Mouse (Mus musculus) MEL (cell line): ENCODE results near the gene Irak2. TPM values are rescaled to one million over a fixed set of nuclear protein-coding genes. Genes with fewer than 3 reads are reported as not detected.

ENCODE experiments used
- DNase-seq: peaks from one replicate; pipeline ENCODE4 v3.0.0; 2011; ENCODE audit warnings: low read depth, low spot score
- H3K27ac ChIP-seq: 2 replicates; pipeline ENCODE4 v1.5.1; 2012; ENCODE audit warnings: low read depth, mild to moderate bottlenecking, control low read depth, low read length, moderate library complexity; ENCODE audit not compliant: control insufficient read depth
- H3K27me3 ChIP-seq, 2 experiments: fragments of 150-350 bp in 1 of 2; sonication (generic) in 1 of 2; 2 replicates each; pipeline ENCODE4 v1.6.1; 2012; ENCODE audit warnings: low read length in 2 of 2, mild to moderate bottlenecking in 2 of 2, improper control_type of control experiment in 1 of 2, moderate library complexity in 1 of 2; ENCODE audit not compliant: insufficient read depth in 2 of 2, control insufficient read depth in 1 of 2
- H3K36me3 ChIP-seq, 2 experiments: 2 replicates each; pipeline ENCODE4 v1.6.1; 2012 to 2014; ENCODE audit warnings: low read length in 2 of 2, improper control_type of control experiment in 1 of 2, inconsistent platforms in 1 of 2, mild to moderate bottlenecking in 1 of 2; ENCODE audit not compliant: insufficient read depth in 2 of 2, control insufficient read depth in 1 of 2
- H3K4me1 ChIP-seq, 2 experiments: fragments of 150-350 bp in 1 of 2; sonication (generic) in 1 of 2; 2 replicates each; pipeline ENCODE4 v1.6.1; 2012; ENCODE audit warnings: low read length in 2 of 2, improper control_type of control experiment in 1 of 2, mild to moderate bottlenecking in 1 of 2; ENCODE audit not compliant: insufficient read depth in 2 of 2, control insufficient read depth in 1 of 2
- H3K4me3 ChIP-seq, 2 experiments: fragments of 150-350 bp in 1 of 2; sonication (generic) in 1 of 2; 2 replicates each; pipeline ENCODE4 v1.5.1; 2012; ENCODE audit warnings: low read depth in 2 of 2, low read length in 2 of 2, mild to moderate bottlenecking in 2 of 2, moderate library complexity in 2 of 2, control low read depth in 1 of 2, improper control_type of control experiment in 1 of 2; ENCODE audit not compliant: control insufficient read depth in 1 of 2, insufficient read depth in 1 of 2
- H3K79me2 ChIP-seq: 2 replicates; pipeline ENCODE4 v1.6.1; 2012; ENCODE audit warnings: mild to moderate bottlenecking, low read length, moderate library complexity; ENCODE audit not compliant: control insufficient read depth, poor library complexity, insufficient read depth
- H3K9ac ChIP-seq: 2 replicates; pipeline ENCODE4 v1.6.1; 2012; ENCODE audit warnings: low read depth, mild to moderate bottlenecking, control low read depth, low read length, moderate library complexity; ENCODE audit not compliant: control insufficient read depth, poor library complexity, severe bottlenecking
- H3K9me3 ChIP-seq: fragments of 150-350 bp; sonication (generic); replicated peaks from 2 replicates; pipeline ENCODE4 v1.6.1; 2012; ENCODE audit warnings: mild to moderate bottlenecking, low read length, improper control_type of control experiment, moderate library complexity; ENCODE audit not compliant: insufficient read depth
- BHLHE40 ChIP-seq: IDR thresholded peaks from 2 replicates; pipeline ENCODE4 v1.6.1; 2012; ENCODE audit warnings: low read depth, mild to moderate bottlenecking, inconsistent platforms, low read length, improper control_type of control experiment, borderline replicate concordance
- CHD1 ChIP-seq: IDR thresholded peaks from 2 replicates; pipeline ENCODE4 v1.6.1; 2012; ENCODE audit warnings: low read depth, mild to moderate bottlenecking, inconsistent platforms, low read length, improper control_type of control experiment
- CHD2 ChIP-seq: IDR thresholded peaks from 2 replicates; pipeline ENCODE4 v1.6.1; 2011; ENCODE audit warnings: low read length, improper control_type of control experiment
- CTCF ChIP-seq, 3 experiments: IDR thresholded peaks in 2 of 3; conservative IDR thresholded peaks in 1 of 3; 2 replicates each; pipeline ENCODE4 v1.5.1; 2011 to 2012; ENCODE audit warnings: low read length in 3 of 3, low read depth in 2 of 3, mild to moderate bottlenecking in 2 of 3, improper control_type of control experiment in 1 of 3, inconsistent platforms in 1 of 3, mixed read lengths in 1 of 3, moderate library complexity in 1 of 3; ENCODE audit not compliant: control insufficient read depth in 1 of 3, insufficient read depth in 1 of 3, poor library complexity in 1 of 3, severe bottlenecking in 1 of 3
- ELF1 ChIP-seq: IDR thresholded peaks from 2 replicates; pipeline ENCODE4 v1.6.1; 2014; ENCODE audit warnings: low read depth, mild to moderate bottlenecking, inconsistent platforms, low read length, improper control_type of control experiment, moderate library complexity
- EP300 ChIP-seq, 2 experiments: IDR thresholded peaks; 2 replicates each; pipeline ENCODE4 v1.6.1; 2011; ENCODE audit warnings: improper control_type of control experiment in 2 of 2, low read length in 2 of 2, low read depth in 1 of 2, mild to moderate bottlenecking in 1 of 2
- GATA1 ChIP-seq: IDR thresholded peaks from 2 replicates; pipeline ENCODE4 v1.6.1; 2011; ENCODE audit warnings: low read depth, low read length, improper control_type of control experiment
- HCFC1 ChIP-seq: IDR thresholded peaks from 2 replicates; pipeline ENCODE4 v1.6.1; 2012; ENCODE audit warnings: low read depth, mild to moderate bottlenecking, inconsistent platforms, low read length, improper control_type of control experiment, moderate library complexity
- MAFK ChIP-seq: IDR thresholded peaks from 2 replicates; pipeline ENCODE4 v1.6.1; 2011; ENCODE audit warnings: low read depth, mild to moderate bottlenecking, low read length, improper control_type of control experiment, borderline replicate concordance
- MAX ChIP-seq: IDR thresholded peaks from 2 replicates; pipeline ENCODE4 v1.6.1; 2011; ENCODE audit warnings: low read length, improper control_type of control experiment
- MAZ ChIP-seq: IDR thresholded peaks from 2 replicates; pipeline ENCODE4 v1.6.1; 2012; ENCODE audit warnings: low read depth, mild to moderate bottlenecking, inconsistent platforms, low read length, improper control_type of control experiment
- MEF2A ChIP-seq: IDR thresholded peaks from 2 replicates; pipeline ENCODE4 v1.6.1; 2014; ENCODE audit warnings: low read depth, mild to moderate bottlenecking, inconsistent platforms, low read length, improper control_type of control experiment; ENCODE audit not compliant: poor library complexity, insufficient replicate concordance, severe bottlenecking; ENCODE audit errors: extremely low read depth
- MXI1 ChIP-seq: IDR thresholded peaks from 2 replicates; pipeline ENCODE4 v1.6.1; 2011; ENCODE audit warnings: mild to moderate bottlenecking, low read depth, low read length, improper control_type of control experiment
- NELFE ChIP-seq: IDR thresholded peaks from 2 replicates; pipeline ENCODE4 v1.6.1; 2011; ENCODE audit warnings: low read depth, low read length, improper control_type of control experiment
- POLR2AphosphoS2 ChIP-seq: IDR thresholded peaks from 2 replicates; pipeline ENCODE4 v1.6.1; 2011; ENCODE audit warnings: low read length, improper control_type of control experiment
- POLR2AphosphoS5 ChIP-seq: IDR thresholded peaks from 2 replicates; pipeline ENCODE4 v1.6.1; 2012; ENCODE audit warnings: low read depth, borderline replicate concordance, mild to moderate bottlenecking, inconsistent platforms, low read length, moderate library complexity, mixed read lengths
- SMC3 ChIP-seq: IDR thresholded peaks from 2 replicates; pipeline ENCODE4 v1.6.1; 2011; ENCODE audit warnings: low read depth, low read length, improper control_type of control experiment
- TAL1 ChIP-seq: IDR thresholded peaks from 2 replicates; pipeline ENCODE4 v1.6.1; 2012; ENCODE audit warnings: mild to moderate bottlenecking, inconsistent platforms, low read length, moderate library complexity, mixed read lengths
- TCF12 ChIP-seq: IDR thresholded peaks from 2 replicates; pipeline ENCODE4 v1.6.1; 2014; ENCODE audit warnings: low read depth, mild to moderate bottlenecking, inconsistent platforms, low read length, improper control_type of control experiment, moderate library complexity
- USF2 ChIP-seq, 2 experiments: IDR thresholded peaks; 2 replicates each; pipeline ENCODE4 v1.6.1; 2011 to 2012; ENCODE audit warnings: improper control_type of control experiment in 2 of 2, low read length in 2 of 2, borderline replicate concordance in 1 of 2, inconsistent platforms in 1 of 2, low read depth in 1 of 2, mild to moderate bottlenecking in 1 of 2; ENCODE audit not compliant: insufficient read depth in 1 of 2
- ZC3H11A ChIP-seq: IDR thresholded peaks from 2 replicates; pipeline ENCODE4 v1.6.1; 2012; ENCODE audit warnings: low read depth, mild to moderate bottlenecking, inconsistent platforms, low read length, improper control_type of control experiment
- ZKSCAN1 ChIP-seq: IDR thresholded peaks from 2 replicates; pipeline ENCODE4 v1.6.1; 2012; ENCODE audit warnings: low read depth, mild to moderate bottlenecking, inconsistent platforms, low read length, improper control_type of control experiment, moderate library complexity
- polyA plus RNA-seq, 2 experiments: library from polyadenylated mRNA; stranded (reverse) in 1 of 2; unstranded in 1 of 2; fragments of >175 nt in 1 of 2; fragments of >200 nt in 1 of 2; gene quantifications; 2 replicates each; pipeline versions ENCODE4 v1.2.1 to v1.2.4; 2012; ENCODE audit warnings: low replicate concordance in 2 of 2, low read depth in 1 of 2; ENCODE audit not compliant: insufficient read length in 2 of 2, insufficient read depth in 1 of 2, missing spikeins in 1 of 2
- total RNA-seq: library from RNA; depleted of rRNA; stranded (reverse); fragments of 300-350 nt; gene quantifications from 2 replicates; pipeline ENCODE4 v1.2.3, GENCODE M21; 2012

The Irak2 gene
- total and polyA plus RNA-seq, 3 experiments = 5.2 to 6.8 TPM; not detected in 1

- Histone ChIP-seq H3K4me3 (no peak overlapping the region), H3K79me2 (no peaks in the 10 kb centered on the region), H3K4me1 (peaks cover 0 to 5% of the 10 kb centered on the region in 2 experiments; a peak in 1 of 4 replicates), H3K27ac (no peak overlapping the region), H3K36me3 (no peaks in the 10 kb centered on the region; a peak in 1 of 4 replicates), H3K9ac (no peak overlapping the region), H3K27me3 (no peaks in the 10 kb centered on the region), H3K9me3 (no peaks in the 10 kb centered on the region)
- TF ChIP-seq MAX = no peak
- no peak for DNase-seq
These were observed 4.8 kb downstream of the Irak2 start for GRCm38 (mm10) chr6:113643021-113643420.

- H3K4me1 ChIP-seq = peaks cover under 1 to 8% of the 10 kb centered on the region in 2 experiments; a peak in 2 of 4 replicates
These were observed 5.7 kb downstream of the Irak2 start for GRCm38 (mm10) chr6:113643967-113644366.

GRCm38 (mm10) chr6:113644808-113645207, 6.5 kb downstream of the Irak2 start:
- DNase-seq = no peak
- no peak overlapping the region for H3K27ac ChIP-seq
- H3K4me1 ChIP-seq = peaks cover 3 to 9% of the 10 kb centered on the region in 2 experiments; a peak in 1 of 4 replicates
- H3K27me3 ChIP-seq = no peaks in the 10 kb centered on the region
- H3K9ac ChIP-seq = no peak overlapping the region
- no peaks in the 10 kb centered on the region for H3K79me2 ChIP-seq
- no peak overlapping the region for H3K4me3 ChIP-seq
- TF ChIP-seq TAL1 (no peak), CHD2 (no peak)
- H3K9me3 ChIP-seq = no peaks in the 10 kb centered on the region
- H3K36me3 ChIP-seq = peaks cover 0 to under 1% of the 10 kb centered on the region in 2 experiments; a peak in 1 of 4 replicates

More at GRCm38 (mm10) chr6:113643967-113644366, 5.7 kb downstream of the Irak2 start:
- Histone ChIP-seq H3K36me3 (no peaks in the 10 kb centered on the region; a peak in 2 of 4 replicates), H3K27ac (no peak overlapping the region), H3K9me3 (no peaks in the 10 kb centered on the region), H3K9ac (no peak overlapping the region), H3K27me3 (no peaks in the 10 kb centered on the region), H3K4me3 (no peak overlapping the region), H3K79me2 (no peaks in the 10 kb centered on the region)
- TF ChIP-seq NELFE = no peak
- TF ChIP-seq HCFC1 = no peak
- TF ChIP-seq ELF1 = no peak
- no peak for TF ChIP-seq BHLHE40
- no peak for TF ChIP-seq ZC3H11A
- no peak for TF ChIP-seq GATA1
- TF ChIP-seq MAFK = no peak
- no peak for TF ChIP-seq ZKSCAN1
- no peak for TF ChIP-seq POLR2AphosphoS2
- TF ChIP-seq CTCF (IDR thresholded peaks at IDR 0.05 in 2 of 3, conservative IDR thresholded peaks at IDR 0.05 in 1 of 3; ENCODE audit: control insufficient read depth in 1 of 3, insufficient read depth in 1 of 3, low read depth in 2 of 3, low read length in 3 of 3, poor library complexity in 1 of 3, severe bottlenecking in 1 of 3) = no peak
- no peak for TF ChIP-seq TAL1
- TF ChIP-seq POLR2AphosphoS5 = no peak
- TF ChIP-seq EP300 (IDR thresholded peaks at IDR 0.05; ENCODE audit: low read depth in 1 of 2, low read length in 2 of 2) = no peak
- TF ChIP-seq USF2 (IDR thresholded peaks at IDR 0.05; ENCODE audit: borderline replicate concordance in 1 of 2, insufficient read depth in 1 of 2, low read depth in 1 of 2, low read length in 2 of 2) = no peak
- TF ChIP-seq MAZ = no peak
- TF ChIP-seq TCF12 = no peak
- no peak for TF ChIP-seq MEF2A
- no peak for TF ChIP-seq MXI1
- no peak for TF ChIP-seq CHD1
- TF ChIP-seq SMC3 = no peak
- DNase-seq = no peak
